Mouse (Mus musculus): Measurements from ENCODE around the gene Itprip. TPM values are rescaled to one million over a fixed set of nuclear protein-coding genes. Genes with fewer than 3 reads are reported as not detected.

Itprip gene
- polyA plus RNA-seq, 1 experiment from 2014 or later, result 20.3 TPM

- peaks cover 4% of the 10 kb centered on the region; the same call in 1 of the 2 replicates for H3K4me1 ChIP-seq (ENCODE audit: control insufficient read depth, insufficient read depth, low read length)
- DNase-seq (ENCODE audit: low spot score) (no peak), ATAC-seq (ENCODE audit: insufficient number of reproducible peaks, low FRiP score, low TSS enrichment, low read depth) (no peak)
- H3K36me3 ChIP-seq (ENCODE audit: control insufficient read depth, insufficient read depth, low read length), result no peaks in the 10 kb centered on the region
- no peak overlapping the region for H3K9ac ChIP-seq (ENCODE audit: low read length)
- no peak overlapping the region for H3K27ac ChIP-seq (replicated peaks; ENCODE audit: low read depth, low read length)
- no peaks in the 10 kb centered on the region for H3K27me3 ChIP-seq (ENCODE audit: control insufficient read depth, insufficient read depth, low read length)
- H3K4me2 ChIP-seq (ENCODE audit: low read depth, severe bottlenecking), result no peak overlapping the region
- no peaks in the 10 kb centered on the region for H3K9me3 ChIP-seq (ENCODE audit: control insufficient read depth, low read length)
- H3K4me3 ChIP-seq (ENCODE audit: low read depth, low read length), result no peak overlapping the region
- WGBS, result 92% methylated on average over 11 of the region's 11 CpGs
Observed at GRCm38 (mm10) chr19:47936490-47936889, 17.4 kb upstream of the Itprip start.

GRCm38 (mm10) chr19:47935530-47935929 lies 16.4 kb upstream of the Itprip start:
- Histone ChIP-seq H3K4me3 (ENCODE audit: low read depth, low read length) (no peak overlapping the region), H3K9ac (ENCODE audit: low read length) (no peak overlapping the region), H3K27me3 (ENCODE audit: control insufficient read depth, insufficient read depth, low read length) (no peaks in the 10 kb centered on the region), H3K4me2 (ENCODE audit: low read depth, severe bottlenecking) (no peak overlapping the region), H3K9me3 (ENCODE audit: control insufficient read depth, low read length) (no peaks in the 10 kb centered on the region), H3K36me3 (ENCODE audit: control insufficient read depth, insufficient read depth, low read length) (no peaks in the 10 kb centered on the region), H3K27ac (replicated peaks; ENCODE audit: low read depth, low read length) (no peak overlapping the region), H3K4me1 (ENCODE audit: control insufficient read depth, insufficient read depth, low read length) (peaks cover 4% of the 10 kb centered on the region; the same call in 1 of the 2 replicates)
- DNase-seq (ENCODE audit: low spot score), result no peak
- no peak for ATAC-seq (ENCODE audit: insufficient number of reproducible peaks, low FRiP score, low TSS enrichment, low read depth)
- WGBS, result 82% methylated on average over 6 of the region's 6 CpGs

DNA sequence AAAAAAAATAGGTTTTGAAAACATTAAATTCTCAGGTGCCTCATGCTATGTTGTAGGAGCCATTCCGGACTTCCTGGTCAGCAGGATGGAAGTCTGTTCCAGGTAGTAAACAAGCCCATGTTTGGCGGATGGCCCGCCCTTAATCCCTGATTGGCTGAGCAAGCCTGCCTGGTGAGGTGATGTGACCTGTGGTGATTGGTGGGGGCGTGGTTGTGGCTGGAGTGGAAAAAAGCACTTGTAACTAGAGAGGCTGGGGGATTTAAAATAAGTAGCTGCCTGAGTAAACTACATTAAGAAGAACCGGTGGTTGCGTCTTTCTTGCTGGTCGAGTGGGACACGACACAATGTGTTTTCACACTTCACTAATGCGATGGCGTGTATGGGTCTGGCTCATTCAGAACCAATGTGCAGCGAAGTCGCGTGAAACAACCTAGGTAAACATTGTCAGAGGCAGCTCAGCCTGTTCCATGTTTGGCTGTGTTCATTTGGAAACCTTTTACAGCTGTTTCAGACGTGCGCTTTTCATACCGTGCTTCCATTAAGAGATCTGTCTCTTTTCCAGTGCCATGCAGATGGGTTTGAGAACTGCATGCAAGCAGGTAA lies 15.6 kb upstream of the Itprip start:
- ATAC-seq (ENCODE audit: insufficient number of reproducible peaks, low FRiP score, low TSS enrichment, low read depth) (no peak), DNase-seq (ENCODE audit: low spot score) (no peak)
- no peaks in the 10 kb centered on the region for H3K36me3 ChIP-seq (ENCODE audit: control insufficient read depth, insufficient read depth, low read length)
- no peak overlapping the region for H3K9ac ChIP-seq (ENCODE audit: low read length)
- H3K27me3 ChIP-seq (ENCODE audit: control insufficient read depth, insufficient read depth, low read length), result no peaks in the 10 kb centered on the region
- no peak overlapping the region for H3K4me2 ChIP-seq (ENCODE audit: low read depth, severe bottlenecking)
- H3K4me3 ChIP-seq (ENCODE audit: low read depth, low read length), result no peak overlapping the region
- 74% methylated on average over 16 of the region's 16 CpGs for WGBS
- no peaks in the 10 kb centered on the region for H3K9me3 ChIP-seq (ENCODE audit: control insufficient read depth, low read length)
- peaks cover 4% of the 10 kb centered on the region; the same call in 1 of the 2 replicates for H3K4me1 ChIP-seq (ENCODE audit: control insufficient read depth, insufficient read depth, low read length)
- H3K27ac ChIP-seq (replicated peaks; ENCODE audit: low read depth, low read length), result no peak overlapping the region

- Histone ChIP-seq H3K9me3 (ENCODE audit: control insufficient read depth, low read length) (no peaks in the 10 kb centered on the region), H3K36me3 (ENCODE audit: control insufficient read depth, insufficient read depth, low read length) (no peaks in the 10 kb centered on the region), H3K4me1 (ENCODE audit: control insufficient read depth, insufficient read depth, low read length) (peaks cover 4% of the 10 kb centered on the region; the same call in 1 of the 2 replicates), H3K4me2 (ENCODE audit: low read depth, severe bottlenecking) (no peak overlapping the region), H3K27ac (replicated peaks; ENCODE audit: low read depth, low read length) (no peak overlapping the region), H3K4me3 (ENCODE audit: low read depth, low read length) (no peak overlapping the region), H3K9ac (ENCODE audit: low read length) (no peak overlapping the region), H3K27me3 (ENCODE audit: control insufficient read depth, insufficient read depth, low read length) (no peaks in the 10 kb centered on the region)
- WGBS, result 91% methylated on average over 8 of the region's 8 CpGs
- ATAC-seq (ENCODE audit: insufficient number of reproducible peaks, low FRiP score, low TSS enrichment, low read depth), result no peak
- DNase-seq (ENCODE audit: low spot score), result no peak
Observed at GRCm38 (mm10) chr19:47934146-47934545, 15.0 kb upstream of the Itprip start.

GRCm38 (mm10) chr19:47931982-47932638 lies 13.0 kb upstream of the Itprip start:
- no peaks in the 10 kb centered on the region for H3K36me3 ChIP-seq (ENCODE audit: control insufficient read depth, insufficient read depth, low read length)
- H3K4me3 ChIP-seq (ENCODE audit: low read depth, low read length), result no peak overlapping the region
- peak; percentile 55 for DNase-seq (ENCODE audit: low spot score)
- ATAC-seq (ENCODE audit: insufficient number of reproducible peaks, low FRiP score, low TSS enrichment, low read depth), result 0 out of 2 replicates have a peak, but pooled peaks have one; percentile 18
- no peaks in the 10 kb centered on the region for H3K27me3 ChIP-seq (ENCODE audit: control insufficient read depth, insufficient read depth, low read length)
- H3K27ac ChIP-seq (replicated peaks; ENCODE audit: low read depth, low read length), result no peak overlapping the region
- 41% methylated on average over 7 of the region's 7 CpGs for WGBS
- no peaks in the 10 kb centered on the region for H3K9me3 ChIP-seq (ENCODE audit: control insufficient read depth, low read length)
- H3K4me1 ChIP-seq (ENCODE audit: control insufficient read depth, insufficient read depth, low read length), result no peaks in the 10 kb centered on the region
- no peak overlapping the region for H3K4me2 ChIP-seq (ENCODE audit: low read depth, severe bottlenecking)
- no peak overlapping the region for H3K9ac ChIP-seq (ENCODE audit: low read length)

GRCm38 (mm10) chr19:47929043-47929442 lies 9.9 kb upstream of the Itprip start:
- Histone ChIP-seq H3K9ac (ENCODE audit: low read length) (no peak overlapping the region), H3K27me3 (ENCODE audit: control insufficient read depth, insufficient read depth, low read length) (no peaks in the 10 kb centered on the region), H3K4me1 (ENCODE audit: control insufficient read depth, insufficient read depth, low read length) (no peaks in the 10 kb centered on the region), H3K9me3 (ENCODE audit: control insufficient read depth, low read length) (no peaks in the 10 kb centered on the region), H3K36me3 (ENCODE audit: control insufficient read depth, insufficient read depth, low read length) (no peaks in the 10 kb centered on the region), H3K4me2 (ENCODE audit: low read depth, severe bottlenecking) (no peak overlapping the region), H3K27ac (replicated peaks; ENCODE audit: low read depth, low read length) (no peak overlapping the region), H3K4me3 (ENCODE audit: low read depth, low read length) (no peak overlapping the region)
- ATAC-seq (ENCODE audit: insufficient number of reproducible peaks, low FRiP score, low TSS enrichment, low read depth) (no peak), DNase-seq (ENCODE audit: low spot score) (no peak)
- 80% methylated on average over 4 of the region's 4 CpGs for WGBS

DNA sequence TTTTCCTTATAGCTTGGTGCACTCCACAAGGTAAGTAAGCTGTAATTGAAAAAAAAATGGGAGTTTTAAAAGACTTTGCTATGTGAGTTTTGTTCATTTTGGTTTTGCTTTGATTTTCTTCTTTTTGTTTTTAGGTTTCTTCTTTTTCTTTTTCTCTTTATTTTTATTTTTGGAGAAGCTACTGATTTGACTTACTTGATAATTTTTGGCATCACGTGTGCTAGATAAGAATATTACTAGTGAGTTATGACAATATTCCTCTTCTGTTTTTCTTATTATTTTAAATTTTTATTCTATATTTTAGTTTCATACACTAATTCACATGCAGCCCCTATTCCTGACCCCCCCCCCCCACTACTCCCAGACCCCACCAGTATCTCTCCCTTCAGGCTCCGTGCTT lies 7.9 kb upstream of the Itprip start:
- WGBS, result 97% methylated on average over 2 of the region's 2 CpGs
- H3K4me1 ChIP-seq (ENCODE audit: control insufficient read depth, insufficient read depth, low read length), result no peaks in the 10 kb centered on the region
- H3K4me2 ChIP-seq (ENCODE audit: low read depth, severe bottlenecking), result no peak overlapping the region
- H3K27me3 ChIP-seq (ENCODE audit: control insufficient read depth, insufficient read depth, low read length), result no peaks in the 10 kb centered on the region
- no peaks in the 10 kb centered on the region for H3K36me3 ChIP-seq (ENCODE audit: control insufficient read depth, insufficient read depth, low read length)
- ATAC-seq (ENCODE audit: insufficient number of reproducible peaks, low FRiP score, low TSS enrichment, low read depth) (no peak), DNase-seq (ENCODE audit: low spot score) (no peak)
- no peak overlapping the region for H3K27ac ChIP-seq (replicated peaks; ENCODE audit: low read depth, low read length)
- no peak overlapping the region for H3K4me3 ChIP-seq (ENCODE audit: low read depth, low read length)
- H3K9ac ChIP-seq (ENCODE audit: low read length), result no peak overlapping the region
- no peaks in the 10 kb centered on the region for H3K9me3 ChIP-seq (ENCODE audit: control insufficient read depth, low read length)

- H3K36me3 ChIP-seq (ENCODE audit: control insufficient read depth, insufficient read depth, low read length), result no peaks in the 10 kb centered on the region
- no peak for ATAC-seq (ENCODE audit: insufficient number of reproducible peaks, low FRiP score, low TSS enrichment, low read depth)
Observed at GRCm38 (mm10) chr19:47925819-47926218, 6.7 kb upstream of the Itprip start.

More at GRCm38 (mm10) chr19:47925819-47926218, 6.7 kb upstream of the Itprip start:
- Histone ChIP-seq H3K9ac (ENCODE audit: low read length) (no peak overlapping the region), H3K9me3 (ENCODE audit: control insufficient read depth, low read length) (no peaks in the 10 kb centered on the region), H3K4me3 (ENCODE audit: low read depth, low read length) (no peak overlapping the region), H3K27me3 (ENCODE audit: control insufficient read depth, insufficient read depth, low read length) (no peaks in the 10 kb centered on the region), H3K4me1 (ENCODE audit: control insufficient read depth, insufficient read depth, low read length) (no peaks in the 10 kb centered on the region), H3K27ac (replicated peaks; ENCODE audit: low read depth, low read length) (no peak overlapping the region), H3K4me2 (ENCODE audit: low read depth, severe bottlenecking) (no peak overlapping the region)
- 74% methylated on average over 7 of the region's 7 CpGs for WGBS
- no peak for DNase-seq (ENCODE audit: low spot score)

Measured in limb, embryonic 11.5 days (tissue).